Mouse (Mus musculus) cerebellum, postnatal 25 days (tissue): ENCODE data around the gene Olfr1262.

Source experiments
- DNase-seq, 2 experiments: peaks; one replicate each; pipeline ENCODE4 v3.0.0; 2021; ENCODE audit warnings: mixed read lengths in 2 of 2

The Olfr1262 gene

GRCm38 (mm10) chr2:89999845-90000244 lies at the start of gene Olfr1262:
Gene Olfr1262 (plus strand): TSS chr2:90000145.
- no peak for DNase-seq

GRCm38 (mm10) chr2:89974184-89974583 lies 25.8 kb upstream of the Olfr1262 start, which contains the start of gene Olfr1260:
Gene Olfr1260 (plus strand): TSS chr2:89974340.
- no peak for DNase-seq

- DNase-seq, result no peak
Measured at GRCm38 (mm10) chr2:89977709-89978108, 22.2 kb upstream of the Olfr1262 start.

- no peak for DNase-seq
Measured at GRCm38 (mm10) chr2:89990921-89991320, 9.0 kb upstream of the Olfr1262 start, which contains the start of gene Olfr1261. Gene Olfr1261 (plus strand): TSS chr2:89991221.

GRCm38 (mm10) chr2:90011831-90012230 lies 11.9 kb downstream of the Olfr1262 start, which contains the start of gene Olfr1263:
Gene Olfr1263 (plus strand): TSS chr2:90012131.
- no peak for DNase-seq

GRCm38 (mm10) chr2:90025477-90025876 lies 25.5 kb downstream of the Olfr1262 start, which contains the start of gene Olfr1264:
Gene Olfr1264 (minus strand): TSS chr2:90025577.
- no peak for DNase-seq

- DNase-seq, result no peak
Measured at GRCm38 (mm10) chr2:90035037-90035436, 35.1 kb downstream of the Olfr1262 start, which contains the start of gene Olfr1265. Gene Olfr1265 (plus strand): TSS chr2:90035337.
